Mouse (Mus musculus) gastrocnemius, adult 8-10 months (tissue): ENCODE data around the gene Ppara. TPM values are rescaled to one million over a fixed set of nuclear protein-coding genes. Genes with fewer than 3 reads are reported as not detected.
A peak's percentile ranks its signal among the peaks of the same experiment; 100 is the strongest.

ENCODE experiments used
- DNase-seq, 2 experiments: peaks; one replicate each; pipeline ENCODE4 v3.0.0; 2022; ENCODE audit warnings: low spot score in 2 of 2
- microRNA-seq: library from miRNA; unstranded; fragments of <30 nt; microRNA quantifications from one replicate; pipeline ENCODE4 v1.2.0, GENCODE M21; 2022
- total RNA-seq, 4 experiments: library from RNA; stranded (reverse); gene quantifications; 2 replicates each; pipeline ENCODE4 v1.2.4; 2022

Ppara gene
- total RNA-seq, 4 experiments from 2014 or later: 10.5 to 19.6 (median 14.7) TPM

DNA sequence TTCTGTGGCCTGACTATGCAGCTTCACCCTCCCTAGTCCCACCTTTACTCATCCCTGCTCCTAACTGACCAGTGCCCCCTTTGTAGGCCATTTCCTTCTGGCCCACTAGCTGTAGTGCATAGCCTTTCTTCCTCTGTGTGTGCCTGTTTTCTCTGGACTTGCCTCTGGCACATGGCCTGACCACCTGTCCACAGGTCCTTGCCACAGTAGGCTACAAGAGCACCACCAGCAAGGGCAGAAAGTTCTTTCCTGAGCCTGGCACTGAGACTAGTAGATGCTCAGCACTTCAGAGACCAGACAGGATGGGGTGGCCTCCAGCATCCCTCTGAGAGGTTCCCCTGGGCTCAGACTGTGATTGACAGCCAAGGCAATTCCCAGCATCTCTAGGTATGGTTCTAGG, 110.3 kb downstream of the Ppara start:
- no peak for DNase-seq

DNA sequence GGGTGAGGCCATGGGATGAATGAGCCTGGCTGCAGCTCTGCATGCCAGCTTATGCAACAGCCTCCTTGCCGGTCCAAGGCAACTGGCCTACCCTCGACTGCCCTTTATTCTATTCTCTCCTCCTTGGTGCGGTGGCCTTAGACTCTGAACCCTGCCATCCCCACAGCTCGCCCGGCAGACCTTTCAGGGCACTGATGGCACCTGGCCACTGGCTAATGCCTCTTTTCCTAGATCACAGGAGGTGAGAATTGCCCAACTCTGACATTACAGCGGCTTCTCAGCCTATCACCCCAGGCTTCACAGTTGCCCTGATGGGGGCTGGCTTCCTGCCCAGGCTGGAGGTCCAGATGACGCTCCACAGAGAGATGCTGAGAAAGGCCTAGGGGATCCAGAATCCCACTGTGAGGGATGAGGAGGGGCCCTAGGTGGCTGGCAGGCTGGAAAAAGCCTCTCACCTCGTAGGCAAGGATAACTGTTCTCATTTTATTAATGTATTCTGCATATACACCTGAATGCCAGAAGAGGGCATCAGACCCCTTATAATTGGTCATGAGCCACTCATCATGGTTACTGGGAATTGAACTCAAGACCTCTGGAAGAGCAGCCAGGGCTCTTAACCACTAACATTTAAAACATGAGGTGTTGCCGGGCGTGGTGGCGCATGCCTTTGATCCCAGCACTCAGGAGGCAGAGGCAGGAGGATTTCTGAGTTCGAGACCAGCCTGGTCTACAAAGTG, 117.0 kb downstream of the Ppara start:
- no peak for DNase-seq

Small RNA genes within 50 kb of the gene (microRNA-seq; reads per million reads assigned to microRNA genes)
- gene Mirlet7b (35,781 reads per million, percentile 97 among the genes with 10 or more reads in this experiment), gene Mirlet7c-2 (477 reads per million, percentile 72 among the genes with 10 or more reads in this experiment)

Other genes with a start within 250 kb of the Ppara start
- not detected for gene 7530416G11Rik, start 231.8 kb upstream of the Ppara start, total RNA-seq
- under 1 TPM in 1 of 4 experiments, not detected in 3; 0.19 TPM for gene Wnt7b, start 152.5 kb upstream of the Ppara start, total RNA-seq
- 10 to 100 TPM; 52.8 to 58.2 (median 55.1) TPM for gene Cdpf1, start 76.7 kb downstream of the Ppara start, total RNA-seq
- 1 to 10 TPM in 1 of 4 experiments, under 1 TPM in 3; 0.24 to 1.0 (median 0.57) TPM for gene Pkdrej, start 86.8 kb downstream of the Ppara start, total RNA-seq
- 1 to 10 TPM; 3.7 to 6.7 (median 4.4) TPM for gene Ttc38, start 97.3 kb downstream of the Ppara start, total RNA-seq
- gene Gtse1, start 124.8 kb downstream of the Ppara start, total RNA-seq: under 1 TPM in 1 of 4 experiments, not detected in 3; 0.13 TPM
- 10 to 100 TPM in 2 of 4 experiments, 1 to 10 TPM in 2; 7.7 to 14.1 (median 9.8) TPM for gene Trmu, start 144.3 kb downstream of the Ppara start, total RNA-seq